Mouse (Mus musculus): ENCODE measurements around the gene Chd2. TPM values are rescaled to one million over a fixed set of nuclear protein-coding genes. Genes with fewer than 3 reads are reported as not detected.
A peak's percentile ranks its signal among the peaks of the same experiment; 100 is the strongest.

The Chd2 gene
- polyA plus RNA-seq, 1 experiment: 28.0 TPM

- Histone ChIP-seq H3K4me1 (ENCODE audit: control insufficient read depth, insufficient read depth, insufficient read length, low read length) (peaks cover 4% of the 10 kb centered on the region; the same call in 1 of the 2 replicates), H3K27me3 (ENCODE audit: control insufficient read depth, insufficient read depth, low read length) (no peaks in the 10 kb centered on the region), H3K36me3 (ENCODE audit: control insufficient read depth, insufficient read depth, low read length) (peaks cover 11% of the 10 kb centered on the region), H3K27ac (ENCODE audit: insufficient read depth, low read depth, low read length) (peak overlapping the region; percentile 88), H3K4me3 (ENCODE audit: low read depth, low read length) (peak overlapping the region; percentile 86)
- under 1% methylated on average over 25 of the region's 25 CpGs for WGBS
- no peak for TF ChIP-seq CTCF (IDR thresholded peaks at IDR 0.05; ENCODE audit: extremely low read depth, insufficient read length, insufficient replicate concordance, low read depth, low read length)
- TF ChIP-seq POLR2A (IDR thresholded peaks at IDR 0.05; ENCODE audit: low read depth, low read length): no peak
Measured at GRCm38 (mm10) chr7:73556688-73557667, 15.3 kb upstream of the Chd2 start.

GRCm38 (mm10) chr7:73555918-73556580, 14.4 kb upstream of the Chd2 start:
- Histone ChIP-seq H3K36me3 (ENCODE audit: control insufficient read depth, insufficient read depth, low read length) (peaks cover 15% of the 10 kb centered on the region), H3K27me3 (ENCODE audit: control insufficient read depth, insufficient read depth, low read length) (no peaks in the 10 kb centered on the region), H3K4me1 (ENCODE audit: control insufficient read depth, insufficient read depth, insufficient read length, low read length) (peaks cover 4% of the 10 kb centered on the region; the same call in 1 of the 2 replicates), H3K4me3 (ENCODE audit: low read depth, low read length) (no peak overlapping the region), H3K27ac (ENCODE audit: insufficient read depth, low read depth, low read length) (no peak overlapping the region)
- no peak for TF ChIP-seq POLR2A (IDR thresholded peaks at IDR 0.05; ENCODE audit: low read depth, low read length)
- 0% methylated on average over 4 of the region's 4 CpGs for WGBS

GRCm38 (mm10) chr7:73554849-73555248, 13.2 kb upstream of the Chd2 start:
- WGBS: 10% methylated on average over 2 of the region's 2 CpGs
- Histone ChIP-seq H3K4me3 (ENCODE audit: low read depth, low read length) (no peak overlapping the region), H3K4me1 (ENCODE audit: control insufficient read depth, insufficient read depth, insufficient read length, low read length) (peaks cover 3% of the 10 kb centered on the region; the same call in 1 of the 2 replicates), H3K27me3 (ENCODE audit: control insufficient read depth, insufficient read depth, low read length) (no peaks in the 10 kb centered on the region), H3K36me3 (ENCODE audit: control insufficient read depth, insufficient read depth, low read length) (peaks cover 21% of the 10 kb centered on the region), H3K27ac (ENCODE audit: insufficient read depth, low read depth, low read length) (no peak overlapping the region)
- no peak for TF ChIP-seq CTCF (IDR thresholded peaks at IDR 0.05; ENCODE audit: extremely low read depth, insufficient read length, insufficient replicate concordance, low read depth, low read length)
- no peak for TF ChIP-seq POLR2A (IDR thresholded peaks at IDR 0.05; ENCODE audit: low read depth, low read length)

GRCm38 (mm10) chr7:73553160-73553559, 11.5 kb upstream of the Chd2 start:
- TF ChIP-seq CTCF (IDR thresholded peaks at IDR 0.05; ENCODE audit: extremely low read depth, insufficient read length, insufficient replicate concordance, low read depth, low read length): no peak
- no peak for TF ChIP-seq POLR2A (IDR thresholded peaks at IDR 0.05; ENCODE audit: low read depth, low read length)
- Histone ChIP-seq H3K4me3 (ENCODE audit: low read depth, low read length) (no peak overlapping the region), H3K4me1 (ENCODE audit: control insufficient read depth, insufficient read depth, insufficient read length, low read length) (no peaks in the 10 kb centered on the region), H3K36me3 (ENCODE audit: control insufficient read depth, insufficient read depth, low read length) (peaks cover 32% of the 10 kb centered on the region), H3K27ac (ENCODE audit: insufficient read depth, low read depth, low read length) (no peak overlapping the region), H3K27me3 (ENCODE audit: control insufficient read depth, insufficient read depth, low read length) (no peaks in the 10 kb centered on the region)
- WGBS: 26% methylated on average over 2 of the region's 2 CpGs

- WGBS: 29% methylated on average over 7 of the region's 7 CpGs
- TF ChIP-seq CTCF (IDR thresholded peaks at IDR 0.05; ENCODE audit: extremely low read depth, insufficient read length, insufficient replicate concordance, low read depth, low read length): no peak
- TF ChIP-seq POLR2A (IDR thresholded peaks at IDR 0.05; ENCODE audit: low read depth, low read length): no peak
- Histone ChIP-seq H3K4me3 (ENCODE audit: low read depth, low read length) (no peak overlapping the region), H3K27me3 (ENCODE audit: control insufficient read depth, insufficient read depth, low read length) (no peaks in the 10 kb centered on the region), H3K27ac (ENCODE audit: insufficient read depth, low read depth, low read length) (no peak overlapping the region), H3K36me3 (ENCODE audit: control insufficient read depth, insufficient read depth, low read length) (peaks cover 35% of the 10 kb centered on the region), H3K4me1 (ENCODE audit: control insufficient read depth, insufficient read depth, insufficient read length, low read length) (peaks cover 2% of the 10 kb centered on the region; the same call in 1 of the 2 replicates)
Measured at GRCm38 (mm10) chr7:73552054-73552750, 10.6 kb upstream of the Chd2 start.

GRCm38 (mm10) chr7:73551370-73551769, 9.7 kb upstream of the Chd2 start:
- Histone ChIP-seq H3K27me3 (ENCODE audit: control insufficient read depth, insufficient read depth, low read length) (no peaks in the 10 kb centered on the region), H3K4me1 (ENCODE audit: control insufficient read depth, insufficient read depth, insufficient read length, low read length) (peaks cover 4% of the 10 kb centered on the region; the same call in 1 of the 2 replicates), H3K36me3 (ENCODE audit: control insufficient read depth, insufficient read depth, low read length) (peaks cover 40% of the 10 kb centered on the region), H3K4me3 (ENCODE audit: low read depth, low read length) (no peak overlapping the region), H3K27ac (ENCODE audit: insufficient read depth, low read depth, low read length) (no peak overlapping the region)
- TF ChIP-seq CTCF (IDR thresholded peaks at IDR 0.05; ENCODE audit: extremely low read depth, insufficient read length, insufficient replicate concordance, low read depth, low read length): no peak
- TF ChIP-seq POLR2A (IDR thresholded peaks at IDR 0.05; ENCODE audit: low read depth, low read length): no peak

Data from small intestine, adult 2 months (tissue).